Mouse (Mus musculus) embryonic facial prominence, embryonic 11.5 days (tissue): ENCODE data around the gene Faap100. TPM values are rescaled to one million over a fixed set of nuclear protein-coding genes. Genes with fewer than 3 reads are reported as not detected.

Experiments used
- ATAC-seq: fragments of 200-750 bp; cut with Nextera tagmentation; replicated peaks from 2 replicates; pipeline ENCODE4 v1.8.0; 2017; ENCODE audit warnings: low read depth; ENCODE audit not compliant: insufficient number of reproducible peaks, low FRiP score, low TSS enrichment
- DNase-seq: peaks from one replicate; pipeline ENCODE4 v3.0.0-alpha.2; 2015; ENCODE audit warnings: low spot score
- H3K27ac ChIP-seq: fragments of 300-500 bp; sonication (generic); replicated peaks from 2 replicates; pipeline ENCODE4 v1.5.1; 2014; ENCODE audit warnings: mild to moderate bottlenecking, low read depth, low read length, control low read depth
- H3K27me3 ChIP-seq: fragments of 300-500 bp; sonication (generic); 2 replicates; pipeline ENCODE4 v1.6.1; 2014; ENCODE audit warnings: mild to moderate bottlenecking, low read length, moderate library complexity, mixed read lengths; ENCODE audit not compliant: control insufficient read depth, insufficient read depth
- H3K36me3 ChIP-seq: fragments of 300-500 bp; sonication (generic); replicated peaks from 2 replicates; pipeline ENCODE4 v1.6.1; 2014; ENCODE audit warnings: low read depth, mild to moderate bottlenecking, low read length, moderate library complexity, mixed read lengths; ENCODE audit not compliant: control insufficient read depth, insufficient read depth
- H3K4me1 ChIP-seq: fragments of 300-500 bp; sonication (generic); 2 replicates; pipeline ENCODE4 v1.6.1; 2014; ENCODE audit warnings: low read length, mixed read lengths; ENCODE audit not compliant: control insufficient read depth, insufficient read depth
- H3K4me2 ChIP-seq: fragments of 300-500 bp; sonication (generic); 2 replicates; pipeline ENCODE4 v1.6.1; 2014; ENCODE audit warnings: low read depth, mild to moderate bottlenecking, control low read depth, low read length, moderate library complexity
- H3K4me3 ChIP-seq: fragments of 300-500 bp; sonication (generic); 2 replicates; pipeline ENCODE4 v1.5.1; 2014; ENCODE audit warnings: low read depth, low read length, control low read depth
- H3K9ac ChIP-seq: fragments of 300-500 bp; sonication (generic); replicated peaks from 2 replicates; pipeline ENCODE4 v1.6.1; 2014; ENCODE audit warnings: mild to moderate bottlenecking, control low read depth, low read length
- H3K9me3 ChIP-seq: fragments of 300-500 bp; sonication (generic); replicated peaks from 2 replicates; pipeline ENCODE4 v1.6.1; 2016; ENCODE audit warnings: mild to moderate bottlenecking, low read length, inconsistent platforms, mixed read lengths; ENCODE audit not compliant: control insufficient read depth
- WGBS: fragments of 180-500 bp; shearing (Covaris S2); extraction: QIAGEN DNeasy Blood & Tissue Kit; methylation state at CpG from one replicate; pipeline ENCODE4 v1.1.7; 2014; 5-methylcytosine and 5-hydroxymethylcytosine counted together
- polyA plus RNA-seq: library from polyadenylated mRNA; unstranded; fragments of >200 nt; fragmentation: Nextera tagmentation; extraction: Ambion mirVana; gene quantifications from 2 replicates; pipeline ENCODE4 v1.2.1, GENCODE M21; 2014

The Faap100 gene
- polyA plus RNA-seq, 1 experiment from 2014 or later, result 20.5 TPM

- no peak overlapping the region for H3K9ac ChIP-seq
- DNase-seq (no peak), ATAC-seq (no peak)
- no peaks in the 10 kb centered on the region for H3K36me3 ChIP-seq
- H3K4me2 ChIP-seq, result no peak overlapping the region
- WGBS, result 87% methylated on average over 4 of the region's 4 CpGs
- no peaks in the 10 kb centered on the region for H3K4me1 ChIP-seq
- no peaks in the 10 kb centered on the region for H3K9me3 ChIP-seq
- no peak overlapping the region for H3K27ac ChIP-seq
- no peaks in the 10 kb centered on the region for H3K27me3 ChIP-seq
- H3K4me3 ChIP-seq, result no peak overlapping the region
These were observed 36.9 kb downstream of the Faap100 start for GRCm38 (mm10) chr11:120341661-120342060.

GRCm38 (mm10) chr11:120339978-120340513 lies 38.5 kb downstream of the Faap100 start:
- no peak overlapping the region for H3K4me3 ChIP-seq
- no peak overlapping the region for H3K9ac ChIP-seq
- no peaks in the 10 kb centered on the region for H3K27me3 ChIP-seq
- no peak for ATAC-seq
- DNase-seq, result no peak
- H3K9me3 ChIP-seq, result no peaks in the 10 kb centered on the region
- no peak overlapping the region for H3K4me2 ChIP-seq
- 85% methylated on average over 10 of the region's 10 CpGs for WGBS
- no peaks in the 10 kb centered on the region for H3K36me3 ChIP-seq
- H3K4me1 ChIP-seq, result no peaks in the 10 kb centered on the region
- no peak overlapping the region for H3K27ac ChIP-seq

- H3K9me3 ChIP-seq, result no peaks in the 10 kb centered on the region
- H3K36me3 ChIP-seq, result no peaks in the 10 kb centered on the region
- no peak for DNase-seq
- no peak overlapping the region for H3K9ac ChIP-seq
- 72% methylated on average over 3 of the region's 3 CpGs for WGBS
- no peak for ATAC-seq
- H3K4me1 ChIP-seq, result no peaks in the 10 kb centered on the region
- no peak overlapping the region for H3K4me2 ChIP-seq
- H3K4me3 ChIP-seq, result no peak overlapping the region
- H3K27me3 ChIP-seq, result no peaks in the 10 kb centered on the region
- no peak overlapping the region for H3K27ac ChIP-seq
These were observed 39.8 kb downstream of the Faap100 start for GRCm38 (mm10) chr11:120338786-120339185.

GRCm38 (mm10) chr11:120337447-120337846 lies 41.1 kb downstream of the Faap100 start:
- DNase-seq, result no peak
- no peaks in the 10 kb centered on the region for H3K27me3 ChIP-seq
- 50% methylated on average over 2 of the region's 2 CpGs for WGBS

GRCm38 (mm10) chr11:120335431-120336021 lies 43.0 kb downstream of the Faap100 start:
- H3K27me3 ChIP-seq, result no peaks in the 10 kb centered on the region
- no peaks in the 10 kb centered on the region for H3K36me3 ChIP-seq
- WGBS, result 88% methylated on average over 6 of the region's 6 CpGs
- no peak overlapping the region for H3K9ac ChIP-seq
- H3K9me3 ChIP-seq, result no peaks in the 10 kb centered on the region
- H3K4me3 ChIP-seq, result no peak overlapping the region
- no peak overlapping the region for H3K27ac ChIP-seq
- ATAC-seq (no peak), DNase-seq (no peak)
- no peak overlapping the region for H3K4me2 ChIP-seq
- no peaks in the 10 kb centered on the region for H3K4me1 ChIP-seq

More at GRCm38 (mm10) chr11:120337447-120337846, 41.1 kb downstream of the Faap100 start:
- Histone ChIP-seq H3K27ac (no peak overlapping the region), H3K36me3 (no peaks in the 10 kb centered on the region), H3K4me2 (no peak overlapping the region), H3K9ac (no peak overlapping the region), H3K9me3 (no peaks in the 10 kb centered on the region), H3K4me1 (no peaks in the 10 kb centered on the region), H3K4me3 (no peak overlapping the region)
- no peak for ATAC-seq

GRCm38 (mm10) chr11:120320156-120320555 lies 58.4 kb downstream of the Faap100 start:
- Histone ChIP-seq H3K9ac (no peak overlapping the region), H3K27ac (no peak overlapping the region), H3K27me3 (no peaks in the 10 kb centered on the region), H3K9me3 (no peaks in the 10 kb centered on the region), H3K4me2 (no peak overlapping the region), H3K36me3 (no peaks in the 10 kb centered on the region), H3K4me1 (peaks cover 6% of the 10 kb centered on the region), H3K4me3 (no peak overlapping the region)
- WGBS, result 93% methylated on average over 10 of the region's 10 CpGs
- DNase-seq (no peak), ATAC-seq (no peak)

GRCm38 (mm10) chr11:120319310-120319709 lies 59.3 kb downstream of the Faap100 start:
- no peaks in the 10 kb centered on the region for H3K36me3 ChIP-seq
- WGBS, result 88% methylated on average over 5 of the region's 5 CpGs
- H3K27me3 ChIP-seq, result no peaks in the 10 kb centered on the region
- DNase-seq, result no peak
- ATAC-seq, result no peak
- no peak overlapping the region for H3K9ac ChIP-seq
- H3K27ac ChIP-seq, result no peak overlapping the region
- H3K4me3 ChIP-seq, result no peak overlapping the region
- H3K4me1 ChIP-seq, result peaks cover 6% of the 10 kb centered on the region
- no peak overlapping the region for H3K4me2 ChIP-seq
- H3K9me3 ChIP-seq, result no peaks in the 10 kb centered on the region
